Mouse (Mus musculus): ENCODE measurements at regions not wholly inside any gene's neighbourhood (a gene's known extent, or its start where the extent isn't known, plus 50 kb on each side); places are given as distances from the start of the nearest gene placed in this dataset.

DNA sequence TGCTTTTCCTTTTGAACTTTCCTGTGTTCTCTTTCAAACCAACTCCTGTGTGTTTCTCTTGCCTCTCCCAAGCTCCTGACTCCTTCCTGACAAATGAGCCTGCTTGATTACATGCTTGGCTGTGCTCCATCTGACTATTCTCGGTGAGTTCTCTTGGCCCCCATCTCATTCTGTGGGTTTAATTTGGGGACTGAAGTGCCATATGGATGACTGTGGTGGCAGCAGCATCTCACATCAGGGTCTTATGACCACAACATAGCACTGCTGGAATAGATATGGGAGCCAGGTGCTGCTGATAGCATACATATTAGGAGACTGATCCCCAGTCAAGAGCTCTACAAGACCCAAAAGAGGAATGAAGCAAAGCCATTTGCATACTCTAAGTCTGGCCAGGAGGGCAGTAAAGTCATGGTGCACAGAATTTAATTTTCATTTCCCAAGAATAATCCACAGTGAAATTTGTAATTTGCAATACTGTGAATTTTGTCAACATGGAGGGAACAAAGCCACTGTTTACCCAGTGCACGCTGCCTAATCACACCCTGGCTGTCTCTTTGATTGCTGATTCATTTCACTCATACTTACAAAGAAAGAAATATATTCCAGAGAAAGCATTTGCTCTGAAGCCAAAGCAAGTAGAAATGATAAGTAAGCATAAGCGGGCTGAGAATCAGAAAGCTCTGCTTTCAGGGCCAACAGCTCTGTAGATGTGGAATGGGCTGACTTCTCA lies 1478.4 kb upstream of the Gm7489 start:
- ATAC-seq (ENCODE audit: low FRiP score, low read depth) (no peak), DNase-seq (ENCODE audit: low spot score) (no peak)
- Histone ChIP-seq H3K9me3 (ENCODE audit: control insufficient read depth, low read length) (no peaks in the 10 kb centered on the region), H3K27ac (replicated peaks; ENCODE audit: low read depth, low read length) (no peak overlapping the region), H3K27me3 (ENCODE audit: control insufficient read depth, insufficient read depth, low read length) (no peaks in the 10 kb centered on the region), H3K4me1 (ENCODE audit: control insufficient read depth, insufficient read depth, low read length) (no peaks in the 10 kb centered on the region), H3K4me2 (replicated peaks; ENCODE audit: low read depth, low read length, severe bottlenecking) (no peak overlapping the region), H3K36me3 (ENCODE audit: control insufficient read depth, insufficient read depth, low read length) (no peaks in the 10 kb centered on the region), H3K9ac (ENCODE audit: low read depth, low read length, severe bottlenecking) (no peak overlapping the region), H3K4me3 (replicated peaks; ENCODE audit: low read length) (no peak overlapping the region)
- TF ChIP-seq POLR2A (IDR thresholded peaks at IDR 0.05; ENCODE audit: borderline replicate concordance, extremely low read depth, insufficient read depth, insufficient read length), result no peak
- 81% methylated on average over 3 of the region's 3 CpGs for WGBS

DNA sequence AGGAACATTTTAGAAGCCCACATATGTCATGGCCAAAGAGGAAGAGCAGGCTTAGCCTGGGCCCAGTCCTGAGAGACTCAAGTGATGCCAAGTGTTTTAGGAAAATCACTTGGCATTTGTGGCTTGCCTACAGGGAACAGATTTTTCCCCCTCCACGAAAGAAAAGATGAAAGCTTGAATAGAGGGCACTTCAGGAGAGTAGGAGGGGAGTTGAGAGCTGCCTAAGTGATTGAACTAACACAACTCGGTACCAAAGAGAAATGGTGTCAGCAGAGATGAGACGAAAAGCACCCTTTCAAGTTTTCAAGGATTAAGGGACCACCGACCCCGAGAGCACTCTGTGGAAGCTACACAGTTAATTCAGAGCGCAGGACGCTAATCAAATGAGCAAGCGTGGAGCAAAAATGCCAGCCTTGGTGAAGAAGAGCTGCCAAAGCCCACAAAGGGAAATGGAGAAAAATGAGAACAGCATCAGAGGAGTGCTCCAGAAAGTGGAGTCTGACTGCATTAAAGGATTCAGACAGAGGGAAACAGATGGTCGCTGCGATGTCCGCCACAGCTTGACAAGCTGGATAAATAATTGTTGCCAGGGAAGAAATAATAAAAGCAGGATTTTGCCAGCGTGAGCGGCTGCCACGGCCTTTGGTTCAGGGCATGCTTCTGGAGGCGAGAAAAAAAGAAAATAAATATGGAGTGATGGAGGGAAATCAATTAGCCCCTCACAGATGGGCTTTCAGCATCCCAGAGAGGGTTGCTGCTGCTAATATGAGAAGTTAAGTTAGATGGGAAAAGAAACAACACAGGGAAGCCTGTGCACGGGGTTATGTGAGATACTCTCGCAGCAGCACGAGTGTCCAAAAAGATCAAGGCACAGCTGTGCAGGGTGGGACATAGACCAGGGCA lies 1471.6 kb upstream of the Gm7489 start:
- ATAC-seq (ENCODE audit: low FRiP score, low read depth), result no peak
- H3K4me3 ChIP-seq (replicated peaks; ENCODE audit: low read length), result no peak overlapping the region

DNA sequence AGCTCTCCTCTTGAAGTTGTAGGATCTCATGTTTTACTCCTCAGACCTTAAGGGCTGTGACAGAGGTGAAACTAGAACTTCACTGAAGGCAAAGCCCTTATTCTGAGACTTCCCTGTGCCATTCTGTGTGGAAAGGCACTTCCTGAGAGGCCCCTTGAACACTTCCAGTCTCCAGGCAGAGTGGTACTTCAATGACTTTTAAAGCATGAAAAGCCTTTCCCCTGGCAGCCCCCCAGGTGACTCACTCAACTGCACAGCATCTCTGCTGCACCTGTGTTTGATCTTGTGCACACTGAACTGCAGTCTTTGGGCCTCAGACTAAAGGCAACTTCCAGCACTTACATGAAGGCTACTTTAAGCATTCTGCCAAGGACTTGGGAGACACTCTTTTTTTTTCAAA lies 1458.7 kb upstream of the Gm7489 start:
- no peak overlapping the region for H3K9ac ChIP-seq (ENCODE audit: low read depth, low read length, severe bottlenecking)
- no peaks in the 10 kb centered on the region for H3K36me3 ChIP-seq (ENCODE audit: control insufficient read depth, insufficient read depth, low read length)
- H3K9me3 ChIP-seq (ENCODE audit: control insufficient read depth, low read length), result no peaks in the 10 kb centered on the region
- H3K27me3 ChIP-seq (ENCODE audit: control insufficient read depth, insufficient read depth, low read length), result no peaks in the 10 kb centered on the region
- ATAC-seq (ENCODE audit: low FRiP score, low read depth) (no peak), DNase-seq (ENCODE audit: low spot score) (no peak)
- H3K27ac ChIP-seq (replicated peaks; ENCODE audit: low read depth, low read length), result no peak overlapping the region
- H3K4me1 ChIP-seq (ENCODE audit: control insufficient read depth, insufficient read depth, low read length), result no peaks in the 10 kb centered on the region
- no peak overlapping the region for H3K4me3 ChIP-seq (replicated peaks; ENCODE audit: low read length)
- no peak overlapping the region for H3K4me2 ChIP-seq (replicated peaks; ENCODE audit: low read depth, low read length, severe bottlenecking)
- no peak for TF ChIP-seq POLR2A (IDR thresholded peaks at IDR 0.05; ENCODE audit: borderline replicate concordance, extremely low read depth, insufficient read depth, insufficient read length)

More for the DNA sequence above, 1471.6 kb upstream of the Gm7489 start:
- Histone ChIP-seq H3K27ac (replicated peaks; ENCODE audit: low read depth, low read length) (no peak overlapping the region), H3K27me3 (ENCODE audit: control insufficient read depth, insufficient read depth, low read length) (no peaks in the 10 kb centered on the region), H3K36me3 (ENCODE audit: control insufficient read depth, insufficient read depth, low read length) (no peaks in the 10 kb centered on the region), H3K9ac (ENCODE audit: low read depth, low read length, severe bottlenecking) (no peak overlapping the region), H3K4me2 (replicated peaks; ENCODE audit: low read depth, low read length, severe bottlenecking) (peak overlapping the region; percentile 2; the same call in 1 of the 2 replicates), H3K9me3 (ENCODE audit: control insufficient read depth, low read length) (no peaks in the 10 kb centered on the region), H3K4me1 (ENCODE audit: control insufficient read depth, insufficient read depth, low read length) (no peaks in the 10 kb centered on the region)
- 34% methylated on average over 18 of the region's 18 CpGs for WGBS
- TF ChIP-seq POLR2A (IDR thresholded peaks at IDR 0.05; ENCODE audit: borderline replicate concordance, extremely low read depth, insufficient read depth, insufficient read length), result no peak
- DNase-seq (ENCODE audit: low spot score), result peak; percentile 12

DNA sequence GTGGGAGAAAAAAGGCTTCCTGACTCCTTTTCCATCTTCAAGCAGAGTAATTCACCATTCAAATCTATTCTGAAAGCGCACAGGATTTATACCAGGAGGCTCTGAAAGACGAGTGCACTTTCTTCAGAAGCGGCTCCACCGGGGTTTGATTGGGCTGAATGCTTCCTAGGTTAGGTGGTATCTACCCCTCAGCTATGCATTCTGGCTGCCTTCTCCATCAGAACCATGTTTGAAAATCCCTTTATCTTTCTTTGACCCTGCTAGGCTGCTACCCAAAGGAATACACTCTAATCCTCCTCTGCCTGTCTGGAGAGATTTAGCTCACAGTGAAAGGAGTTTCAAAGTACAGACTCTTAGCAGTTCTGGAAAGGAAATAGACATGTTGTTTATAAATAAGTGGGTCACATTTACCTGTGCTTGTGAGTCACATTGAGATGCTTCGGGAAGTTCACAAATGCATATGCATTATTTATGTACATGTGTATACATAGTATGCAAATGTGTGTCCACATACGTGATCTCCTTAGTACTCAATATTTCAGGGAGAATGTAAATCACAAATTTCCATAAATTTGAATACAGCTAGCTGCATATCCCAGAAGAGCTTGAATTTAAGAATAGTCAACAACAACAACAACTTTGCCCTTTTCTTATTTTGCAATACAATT lies 1454.1 kb upstream of the Gm7489 start:
- Histone ChIP-seq H3K4me2 (replicated peaks; ENCODE audit: low read depth, low read length, severe bottlenecking) (no peak overlapping the region), H3K9me3 (ENCODE audit: control insufficient read depth, low read length) (no peaks in the 10 kb centered on the region), H3K9ac (ENCODE audit: low read depth, low read length, severe bottlenecking) (no peak overlapping the region), H3K4me1 (ENCODE audit: control insufficient read depth, insufficient read depth, low read length) (no peaks in the 10 kb centered on the region), H3K36me3 (ENCODE audit: control insufficient read depth, insufficient read depth, low read length) (no peaks in the 10 kb centered on the region), H3K27me3 (ENCODE audit: control insufficient read depth, insufficient read depth, low read length) (no peaks in the 10 kb centered on the region), H3K27ac (replicated peaks; ENCODE audit: low read depth, low read length) (no peak overlapping the region), H3K4me3 (replicated peaks; ENCODE audit: low read length) (no peak overlapping the region)
- no peak for TF ChIP-seq POLR2A (IDR thresholded peaks at IDR 0.05; ENCODE audit: borderline replicate concordance, extremely low read depth, insufficient read depth, insufficient read length)
- ATAC-seq (ENCODE audit: low FRiP score, low read depth), result no peak
- 80% methylated on average over 6 of the region's 6 CpGs for WGBS
- no peak for DNase-seq (ENCODE audit: low spot score)

DNA sequence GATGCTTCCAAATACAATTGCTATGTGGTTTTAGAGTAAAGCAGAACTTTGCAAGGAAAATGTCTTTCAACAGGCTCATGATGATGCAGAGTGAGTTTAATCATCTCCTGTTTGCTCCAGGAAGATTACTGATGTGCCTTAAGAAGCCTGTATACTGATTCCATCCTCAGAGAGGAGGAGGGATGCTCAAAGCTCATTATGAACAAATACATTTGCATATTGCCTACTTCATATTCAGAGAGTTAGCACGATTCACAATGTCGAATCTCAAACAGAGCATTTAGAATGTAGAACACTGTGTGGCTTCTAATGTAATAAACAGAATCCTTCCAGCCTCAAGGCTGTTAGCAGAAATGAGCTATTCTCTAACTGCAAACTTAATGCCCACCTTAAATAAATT lies 1451.1 kb upstream of the Gm7489 start:
- DNase-seq (ENCODE audit: low spot score), result no peak
- Histone ChIP-seq H3K36me3 (ENCODE audit: control insufficient read depth, insufficient read depth, low read length) (no peaks in the 10 kb centered on the region), H3K4me1 (ENCODE audit: control insufficient read depth, insufficient read depth, low read length) (no peaks in the 10 kb centered on the region), H3K27me3 (ENCODE audit: control insufficient read depth, insufficient read depth, low read length) (no peaks in the 10 kb centered on the region), H3K27ac (replicated peaks; ENCODE audit: low read depth, low read length) (no peak overlapping the region), H3K9ac (ENCODE audit: low read depth, low read length, severe bottlenecking) (no peak overlapping the region), H3K4me3 (replicated peaks; ENCODE audit: low read length) (no peak overlapping the region), H3K4me2 (replicated peaks; ENCODE audit: low read depth, low read length, severe bottlenecking) (no peak overlapping the region), H3K9me3 (ENCODE audit: control insufficient read depth, low read length) (no peaks in the 10 kb centered on the region)
- no peak for TF ChIP-seq POLR2A (IDR thresholded peaks at IDR 0.05; ENCODE audit: borderline replicate concordance, extremely low read depth, insufficient read depth, insufficient read length)
- WGBS, result 85% methylated on average over 2 of the region's 2 CpGs
- no peak for ATAC-seq (ENCODE audit: low FRiP score, low read depth)
